Mouse (Mus musculus): ENCODE measurements around the gene Ube2s. TPM values are rescaled to one million over a fixed set of nuclear protein-coding genes. Genes with fewer than 3 reads are reported as not detected.

The Ube2s gene
- total RNA-seq, 2 experiments from 2014 or later, result 119 to 128 TPM

GRCm38 (mm10) chr7:4782130-4782529 is 30.3 kb downstream of the Ube2s start:
- no peak for DNase-seq (ENCODE audit: low spot score in 2 of 2)

DNA sequence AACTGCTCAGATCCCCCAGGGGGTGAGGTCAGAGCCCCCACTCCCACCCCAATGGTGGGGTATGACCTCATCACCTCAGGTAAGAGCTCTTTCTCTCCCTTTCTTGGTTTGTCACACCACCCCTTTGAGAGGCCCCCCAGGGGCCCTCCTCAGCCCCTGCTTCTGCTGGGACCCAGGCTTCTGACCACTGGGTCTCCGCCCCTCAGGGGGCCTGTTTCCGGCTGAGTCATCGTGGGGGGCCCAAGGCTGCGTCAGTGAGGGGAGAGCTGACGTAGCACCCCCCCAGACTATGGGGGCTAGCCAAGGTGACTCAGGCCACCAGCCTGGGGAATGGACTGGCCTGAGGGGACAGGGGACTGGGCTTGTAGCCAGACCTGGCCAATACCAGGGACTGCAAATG is 32.5 kb downstream of the Ube2s start:
- DNase-seq (ENCODE audit: low spot score in 2 of 2), result no peak

DNA sequence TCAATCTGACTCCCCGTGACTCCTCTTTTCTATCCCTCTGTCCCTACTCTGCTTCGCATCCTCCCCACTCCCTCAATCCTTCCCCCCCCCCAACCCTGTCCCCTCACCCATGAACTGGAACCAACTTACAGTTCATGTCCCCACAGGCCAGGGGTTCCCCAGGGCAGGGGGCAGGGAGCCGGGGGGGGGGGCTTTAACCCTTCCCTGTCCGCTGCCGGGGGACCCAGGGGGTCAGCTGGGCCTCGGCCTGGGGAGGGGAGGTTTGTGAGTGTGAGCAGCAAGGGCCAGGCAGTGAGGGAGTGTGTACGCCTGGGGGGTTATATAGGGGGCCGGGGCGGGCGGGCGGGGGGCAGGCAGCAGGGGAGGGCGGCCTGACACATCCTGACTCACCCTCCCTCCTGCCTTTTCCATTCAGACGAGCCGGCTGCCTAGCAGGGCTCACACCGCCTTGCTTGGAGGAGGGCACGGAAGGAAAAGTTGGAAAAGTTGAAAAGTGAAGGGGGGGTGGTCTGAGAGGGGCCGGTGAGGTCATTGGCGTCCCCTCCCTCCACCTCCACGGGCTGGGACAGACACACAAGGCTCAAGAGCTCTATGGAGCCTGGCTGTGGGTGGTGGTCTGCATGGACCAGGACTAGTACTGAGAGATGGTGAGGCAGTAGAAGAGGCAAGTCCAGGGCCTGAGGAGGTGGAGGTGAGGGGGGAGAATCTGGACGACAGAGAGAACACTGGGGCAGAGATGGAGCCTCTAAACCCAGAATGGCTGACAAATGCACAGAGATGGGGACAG is 34.3 kb downstream of the Ube2s start:
- no peak for DNase-seq (ENCODE audit: low spot score in 2 of 2)

- peak; percentile 43 to 53 for DNase-seq (ENCODE audit: low spot score in 2 of 2)
Measured at GRCm38 (mm10) chr7:4776861-4777830, 35.2 kb downstream of the Ube2s start.

GRCm38 (mm10) chr7:4776131-4776530 is 36.3 kb downstream of the Ube2s start:
- no peak for DNase-seq (ENCODE audit: low spot score in 2 of 2)

DNA sequence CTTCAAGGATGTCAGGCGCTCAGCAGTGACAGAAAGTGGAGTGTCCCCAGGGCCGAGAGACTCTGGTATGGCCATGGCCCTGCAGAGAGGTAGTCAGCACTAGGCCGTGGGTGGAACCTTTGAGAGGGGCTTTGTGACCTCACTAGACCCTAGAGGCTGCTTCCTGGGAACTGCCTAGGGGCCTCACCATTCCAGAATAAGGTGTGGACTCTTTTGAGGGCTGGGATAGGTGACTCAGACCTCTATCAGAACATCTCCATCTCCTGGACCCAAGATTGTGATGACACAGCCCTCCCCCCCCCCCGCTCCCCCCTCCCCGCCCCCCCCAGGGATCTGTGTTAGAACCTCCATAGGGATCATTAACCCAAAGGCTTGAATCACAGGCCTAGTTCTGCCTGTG is 41.2 kb downstream of the Ube2s start, which contains the start of gene Fam71e2:
Fam71e2 (minus strand) TSS at position 101 of the 400 bp plus-strand sequence.
- DNase-seq (ENCODE audit: low spot score in 2 of 2), result no peak

DNA sequence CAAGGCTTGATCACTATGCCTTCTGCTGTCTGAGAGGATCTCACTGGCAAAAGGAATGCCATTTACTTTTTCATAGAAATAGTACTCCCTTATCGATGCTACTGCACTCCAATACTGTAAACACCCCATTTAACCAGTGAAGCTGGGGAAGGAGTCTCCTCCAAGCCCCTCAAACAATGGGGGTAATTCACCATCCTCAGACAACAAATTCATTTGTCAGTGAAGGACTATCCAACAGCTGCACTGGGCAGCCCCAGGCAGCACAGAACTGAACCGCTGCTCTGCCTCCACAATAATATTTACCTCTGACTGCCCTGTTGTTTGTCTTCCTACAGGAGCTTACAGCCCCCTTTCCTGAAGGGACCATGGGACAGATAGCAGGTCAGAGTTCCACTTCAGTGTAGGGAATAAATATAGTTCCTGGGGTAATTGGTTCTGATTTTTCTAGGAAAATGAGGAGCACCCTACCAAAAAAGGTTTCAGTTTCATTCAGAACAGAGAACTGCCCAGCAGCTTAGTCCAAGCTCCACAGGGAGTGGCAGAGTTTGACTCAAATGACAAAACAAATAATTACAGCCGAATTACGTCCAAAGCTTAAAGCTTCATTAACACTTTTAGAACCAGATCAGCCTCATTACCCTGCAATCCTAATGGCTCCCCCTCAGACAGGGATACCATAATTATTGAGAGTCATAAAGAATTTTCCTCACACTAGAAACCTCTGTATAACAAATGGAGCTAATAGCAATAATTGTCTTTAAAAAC is 47.3 kb downstream of the Ube2s start:
- DNase-seq (ENCODE audit: low spot score in 2 of 2), result no peak

DNA sequence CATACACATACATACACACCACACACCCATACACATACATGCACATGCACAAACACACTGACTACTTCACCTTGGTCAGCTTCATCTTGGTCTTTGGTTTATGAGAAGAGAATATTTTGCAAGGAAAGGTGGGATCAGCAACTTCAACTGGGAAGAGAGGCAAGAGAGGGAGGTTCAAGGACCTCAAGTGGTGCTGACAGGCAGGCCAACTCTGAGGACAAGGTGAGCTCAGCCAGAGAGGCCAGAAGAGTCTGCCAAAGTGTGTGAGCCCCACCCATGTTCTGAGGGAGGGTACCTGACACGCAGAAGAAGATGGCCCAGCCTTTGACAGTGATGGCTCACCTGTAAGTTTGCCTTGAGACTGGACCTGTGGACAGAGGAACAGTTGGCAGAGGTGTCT is 52.7 kb downstream of the Ube2s start:
- no peak for DNase-seq (ENCODE audit: low spot score in 2 of 2)

- peak; percentile 26 to 49 for DNase-seq (ENCODE audit: low spot score in 2 of 2)
Measured at GRCm38 (mm10) chr7:4752821-4753570, 59.4 kb downstream of the Ube2s start, which contains the start of gene Cox6b2. Cox6b2 (minus strand) TSS chr7:4753094.

DNA sequence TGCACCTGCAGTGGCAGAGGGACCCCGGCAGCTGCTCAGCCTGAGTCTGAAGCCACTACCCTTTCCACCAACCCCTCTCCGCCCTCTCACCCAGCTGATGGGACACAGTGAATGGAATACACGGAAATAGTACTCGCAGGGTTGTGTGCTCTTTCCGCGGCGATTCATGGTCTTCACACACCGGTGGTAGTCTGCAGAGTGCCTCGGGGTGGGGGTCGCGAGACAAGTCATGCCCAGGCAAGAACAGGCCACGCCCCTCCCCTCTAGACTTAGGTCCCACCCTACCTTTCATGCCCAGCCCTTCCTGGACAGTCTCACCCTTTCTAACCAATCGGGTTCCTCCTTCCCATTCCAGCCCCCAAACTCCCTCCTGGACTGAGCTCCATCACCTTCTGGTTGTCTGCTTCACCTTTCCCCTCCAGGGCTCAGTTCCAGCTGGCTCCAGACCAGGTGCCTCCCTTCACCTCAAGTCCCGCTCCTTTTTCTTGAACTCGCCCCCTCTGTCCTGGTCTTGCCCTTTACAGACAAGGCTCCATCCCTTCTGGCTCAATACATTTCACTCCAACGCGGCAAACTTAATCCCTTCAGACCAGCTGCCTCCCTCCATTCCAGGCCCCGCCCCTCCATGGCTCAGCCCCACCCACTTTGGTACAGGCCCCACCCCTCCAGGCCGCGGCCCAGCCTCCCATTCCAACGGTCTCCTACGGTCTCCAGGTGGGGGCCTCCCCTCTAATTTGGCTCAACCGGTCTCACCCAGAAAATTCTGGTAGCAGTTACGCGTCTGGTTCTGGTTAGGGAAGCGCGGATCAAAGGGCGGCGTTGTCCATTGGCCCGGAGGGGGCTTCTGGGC is 60.2 kb downstream of the Ube2s start:
- no peak for DNase-seq (ENCODE audit: low spot score in 2 of 2)

DNA sequence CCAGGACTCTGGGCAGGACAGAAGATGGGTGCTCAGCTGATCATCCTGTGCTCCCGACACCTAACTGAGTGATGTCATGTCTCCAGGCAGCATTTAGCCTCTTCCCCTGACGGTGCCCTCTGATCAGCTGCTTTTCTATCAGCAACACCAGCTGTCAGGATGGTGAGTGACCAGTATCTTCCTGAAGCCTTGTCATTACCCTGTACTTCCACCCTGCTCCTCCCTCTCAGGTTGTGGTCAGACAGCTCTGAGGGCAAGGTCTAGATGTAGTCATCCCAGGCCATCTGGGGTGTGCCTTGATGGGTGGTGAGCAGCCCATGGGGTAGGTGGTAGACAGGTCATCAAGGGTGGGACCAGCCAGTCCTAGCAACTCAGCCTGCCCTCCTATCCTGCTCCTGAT is 63.2 kb downstream of the Ube2s start:
- DNase-seq (ENCODE audit: low spot score in 2 of 2), result no peak

- DNase-seq (ENCODE audit: low spot score in 2 of 2), result no peak
Measured at GRCm38 (mm10) chr7:4748321-4748720, 64.1 kb downstream of the Ube2s start.

DNA sequence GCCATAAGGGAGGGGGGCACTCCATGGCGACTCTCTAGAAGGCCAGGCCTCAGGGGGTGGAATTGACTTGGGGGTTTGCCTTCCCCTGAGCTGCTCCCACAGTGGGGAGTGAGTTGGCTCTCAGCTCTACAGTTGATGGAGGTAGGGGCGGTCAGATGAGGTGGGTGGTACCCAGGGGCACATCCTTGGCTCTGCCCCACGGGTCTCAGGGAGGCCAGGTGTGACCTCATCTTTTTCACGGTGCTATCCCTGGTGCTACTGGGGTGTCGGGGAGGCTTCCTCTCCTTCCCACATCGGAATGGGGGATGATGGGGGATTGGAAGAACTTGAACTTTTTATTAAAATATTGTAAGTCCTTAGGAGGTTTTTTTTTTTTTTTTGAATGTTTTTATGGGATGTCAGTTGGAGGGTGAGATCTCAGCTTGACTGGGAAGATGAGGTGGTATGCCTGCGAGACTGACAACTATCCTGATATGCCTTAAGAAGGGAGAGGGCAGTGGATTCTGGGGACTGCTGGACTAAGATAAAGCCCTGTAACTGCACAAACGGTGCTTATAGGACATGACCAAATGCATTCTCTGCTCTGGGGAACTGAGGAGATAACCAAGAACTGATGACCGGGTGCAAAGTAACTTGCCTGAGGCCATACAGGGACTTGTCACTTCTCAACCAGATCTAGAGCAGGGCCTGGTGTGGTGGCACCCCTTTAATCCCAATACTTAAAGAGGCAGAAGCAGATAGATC is 65.1 kb downstream of the Ube2s start:
- no peak for DNase-seq (ENCODE audit: low spot score in 2 of 2)

- no peak for DNase-seq (ENCODE audit: low spot score in 2 of 2)
Measured at GRCm38 (mm10) chr7:4746326-4746980, 65.9 kb downstream of the Ube2s start.

GRCm38 (mm10) chr7:4744886-4745285 is 67.5 kb downstream of the Ube2s start:
- no peak for DNase-seq (ENCODE audit: low spot score in 2 of 2)

Measured in adrenal gland, adult 18-20 months (tissue).